Mouse (Mus musculus): Measurements from ENCODE around the gene Piezo1. TPM values are rescaled to one million over a fixed set of nuclear protein-coding genes. Genes with fewer than 3 reads are reported as not detected.
A peak's percentile ranks its signal among the peaks of the same experiment; 100 is the strongest.

Gene Piezo1
- total and polyA plus RNA-seq, 2 experiments from 2014 or later = 10.1 to 92.7 TPM

DNA sequence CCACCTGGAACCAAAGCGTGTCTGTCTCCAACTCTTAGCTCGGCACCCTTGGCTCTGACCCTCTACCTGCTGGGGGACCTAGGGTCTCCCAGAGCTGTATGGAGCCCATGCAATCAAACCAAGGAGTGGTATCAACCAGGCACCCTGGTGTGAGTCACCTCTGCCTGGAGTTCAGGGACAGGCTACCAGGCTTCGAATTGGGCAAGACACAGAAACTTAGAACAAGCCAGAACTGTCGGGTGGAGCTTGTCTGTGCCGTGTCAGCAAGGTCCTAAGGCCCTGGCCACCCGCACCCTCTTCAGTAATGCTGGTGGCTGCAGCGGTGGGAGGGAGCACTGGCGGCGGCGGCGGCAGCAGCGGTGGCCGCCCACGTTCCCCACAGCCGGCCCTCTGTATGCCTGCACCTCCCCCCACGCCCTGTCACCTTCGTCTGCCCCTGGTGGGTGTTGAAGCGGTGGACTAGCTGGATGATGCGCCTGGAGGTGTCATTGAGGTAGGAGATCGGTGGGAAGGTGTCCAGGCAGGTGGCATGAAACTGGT lies 114.5 kb downstream of the Piezo1 start:
- DNase-seq (ENCODE audit: low spot score) = no peak
- Histone ChIP-seq H3K27ac (ENCODE audit: low read depth) (no peak overlapping the region), H3K9me3 (replicated peaks; ENCODE audit: control insufficient read depth, low read length) (no peaks in the 10 kb centered on the region), H3K4me3 (ENCODE audit: low read depth, low read length) (no peak overlapping the region), H3K9ac (replicated peaks; ENCODE audit: low read depth, low read length) (no peak overlapping the region), H3K4me2 (ENCODE audit: low read depth, low read length) (no peak overlapping the region), H3K36me3 (replicated peaks; ENCODE audit: control insufficient read depth, insufficient read depth, low read length) (no peaks in the 10 kb centered on the region; the same call in 1 of the 2 replicates), H3K27me3 (ENCODE audit: control insufficient read depth, insufficient read depth, low read length) (no peaks in the 10 kb centered on the region), H3K4me1 (ENCODE audit: control insufficient read depth, insufficient read depth) (peaks cover 4% of the 10 kb centered on the region; the same call in 1 of the 2 replicates)
- TF ChIP-seq EP300 (IDR thresholded peaks at IDR 0.05; ENCODE audit: low read depth) (no peak), CTCF (IDR thresholded peaks at IDR 0.05; ENCODE audit: low read depth) (no peak)
- whole genome bisulfite sequencing = 81% methylated on average over 20 of the region's 20 CpGs
- ATAC-seq (ENCODE audit: insufficient read depth, low read depth) = no peak

DNA sequence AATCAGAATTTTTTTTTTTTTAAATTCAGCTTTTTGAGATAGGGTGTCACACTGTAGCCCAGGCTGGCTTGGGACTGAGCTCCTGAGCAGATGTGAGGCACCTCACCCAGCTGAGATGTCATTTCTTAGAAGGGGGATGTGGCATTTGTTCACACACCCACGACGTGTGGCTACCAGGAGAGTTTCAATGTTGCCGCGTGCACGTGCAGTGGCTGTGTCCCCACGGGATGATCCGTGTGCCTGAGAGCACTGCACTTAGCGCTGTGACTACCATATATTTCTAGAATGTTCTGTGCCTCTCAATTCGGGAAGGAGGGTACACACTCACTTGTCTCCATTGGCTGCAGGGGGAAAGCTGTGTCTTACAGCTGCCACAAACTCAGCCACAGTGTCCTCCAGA lies 115.0 kb downstream of the Piezo1 start:
- no peak for TF ChIP-seq EP300 (IDR thresholded peaks at IDR 0.05; ENCODE audit: low read depth)
- TF ChIP-seq CTCF (IDR thresholded peaks at IDR 0.05; ENCODE audit: low read depth) = no peak
- WGBS = 93% methylated on average over 9 of the region's 9 CpGs
- no peak overlapping the region for H3K4me2 ChIP-seq (ENCODE audit: low read depth, low read length)
- no peak for DNase-seq (ENCODE audit: low spot score)
- H3K4me3 ChIP-seq (ENCODE audit: low read depth, low read length) = no peak overlapping the region
- H3K36me3 ChIP-seq (replicated peaks; ENCODE audit: control insufficient read depth, insufficient read depth, low read length) = no peaks in the 10 kb centered on the region; the same call in 1 of the 2 replicates
- peaks cover 7% of the 10 kb centered on the region; the same call in 1 of the 2 replicates for H3K4me1 ChIP-seq (ENCODE audit: control insufficient read depth, insufficient read depth)
- no peak overlapping the region for H3K27ac ChIP-seq (ENCODE audit: low read depth)
- H3K9me3 ChIP-seq (replicated peaks; ENCODE audit: control insufficient read depth, low read length) = no peaks in the 10 kb centered on the region
- no peak overlapping the region for H3K9ac ChIP-seq (replicated peaks; ENCODE audit: low read depth, low read length)
- ATAC-seq (ENCODE audit: insufficient read depth, low read depth) = no peak
- no peaks in the 10 kb centered on the region for H3K27me3 ChIP-seq (ENCODE audit: control insufficient read depth, insufficient read depth, low read length)

DNA sequence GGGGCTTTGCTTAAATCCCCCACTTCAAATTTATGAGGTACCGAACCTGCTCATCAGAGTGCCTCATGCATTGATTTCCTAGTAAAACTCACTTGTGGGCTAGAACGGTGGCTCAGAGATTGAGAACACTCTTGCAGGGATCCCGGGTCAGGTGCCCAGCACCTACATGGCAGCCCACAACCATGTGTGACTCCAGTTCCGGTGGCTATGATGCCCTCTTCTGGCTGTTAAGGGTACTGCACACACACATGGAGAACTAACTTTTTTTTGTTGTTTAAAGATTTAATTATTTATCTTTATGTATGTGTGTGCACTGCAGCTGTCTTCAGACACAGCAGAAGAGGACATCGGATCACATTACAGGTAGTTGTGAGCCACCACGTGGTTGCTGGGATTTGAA lies 115.8 kb downstream of the Piezo1 start:
- Histone ChIP-seq H3K9me3 (replicated peaks; ENCODE audit: control insufficient read depth, low read length) (no peaks in the 10 kb centered on the region), H3K27ac (ENCODE audit: low read depth) (no peak overlapping the region), H3K4me2 (ENCODE audit: low read depth, low read length) (no peak overlapping the region), H3K9ac (replicated peaks; ENCODE audit: low read depth, low read length) (no peak overlapping the region), H3K36me3 (replicated peaks; ENCODE audit: control insufficient read depth, insufficient read depth, low read length) (no peaks in the 10 kb centered on the region; the same call in 1 of the 2 replicates), H3K4me3 (ENCODE audit: low read depth, low read length) (no peak overlapping the region), H3K27me3 (ENCODE audit: control insufficient read depth, insufficient read depth, low read length) (no peaks in the 10 kb centered on the region), H3K4me1 (ENCODE audit: control insufficient read depth, insufficient read depth) (peaks cover 7% of the 10 kb centered on the region; the same call in 1 of the 2 replicates)
- 91% methylated on average over 6 of the region's 6 CpGs for WGBS
- ATAC-seq (ENCODE audit: insufficient read depth, low read depth) = no peak
- TF ChIP-seq EP300 (IDR thresholded peaks at IDR 0.05; ENCODE audit: low read depth) (no peak), CTCF (IDR thresholded peaks at IDR 0.05; ENCODE audit: low read depth) (peak; percentile 18; the same call in 1 of the 2 replicates)
- no peak for DNase-seq (ENCODE audit: low spot score)

DNA sequence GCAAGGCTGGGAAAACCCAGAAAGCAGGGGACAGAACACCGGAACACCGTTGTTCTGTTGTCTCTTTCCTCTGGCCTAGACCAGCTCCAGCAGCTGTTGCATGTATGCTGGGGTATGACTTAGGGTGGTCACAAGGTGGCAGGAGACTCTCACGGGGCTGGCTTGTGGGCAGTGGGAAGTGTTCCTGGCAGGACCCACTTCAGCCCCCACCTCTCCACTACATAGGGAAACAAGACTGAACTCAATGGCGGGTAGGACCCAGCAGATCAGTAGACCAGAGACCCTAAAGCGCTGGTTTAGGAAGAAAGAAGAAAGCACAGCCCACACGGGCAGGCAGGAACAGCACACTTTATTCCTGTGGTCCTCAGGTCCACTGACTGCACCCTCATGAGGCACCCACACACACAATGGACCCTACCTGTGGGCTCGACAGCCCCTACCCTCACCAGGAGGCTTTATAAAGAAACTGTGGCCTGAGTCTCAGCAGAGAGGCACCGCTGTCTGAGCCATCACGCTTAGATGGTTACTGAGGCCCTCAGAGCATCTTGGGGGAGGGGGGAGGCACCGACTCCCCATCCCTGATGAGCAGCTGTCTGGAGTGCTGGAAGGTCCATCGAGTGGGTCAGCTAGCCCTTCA lies 117.7 kb downstream of the Piezo1 start:
- H3K4me2 ChIP-seq (ENCODE audit: low read depth, low read length) = peak overlapping the region; percentile 85
- no peaks in the 10 kb centered on the region; the same call in 1 of the 2 replicates for H3K36me3 ChIP-seq (replicated peaks; ENCODE audit: control insufficient read depth, insufficient read depth, low read length)
- H3K4me1 ChIP-seq (ENCODE audit: control insufficient read depth, insufficient read depth) = peaks cover 7% of the 10 kb centered on the region; the same call in 1 of the 2 replicates
- no peak for TF ChIP-seq EP300 (IDR thresholded peaks at IDR 0.05; ENCODE audit: low read depth)
- peak; percentile 45 for TF ChIP-seq CTCF (IDR thresholded peaks at IDR 0.05; ENCODE audit: low read depth)
- no peaks in the 10 kb centered on the region for H3K9me3 ChIP-seq (replicated peaks; ENCODE audit: control insufficient read depth, low read length)
- WGBS = 69% methylated on average over 11 of the region's 11 CpGs
- peak overlapping the region; percentile 64; the same call in 1 of the 2 replicates for H3K9ac ChIP-seq (replicated peaks; ENCODE audit: low read depth, low read length)
- H3K27me3 ChIP-seq (ENCODE audit: control insufficient read depth, insufficient read depth, low read length) = no peaks in the 10 kb centered on the region
- DNase-seq (ENCODE audit: low spot score) (no peak), ATAC-seq (ENCODE audit: insufficient read depth, low read depth) (peak; percentile 23)
- H3K27ac ChIP-seq (ENCODE audit: low read depth) = no peak overlapping the region
- H3K4me3 ChIP-seq (ENCODE audit: low read depth, low read length) = no peak overlapping the region

DNA sequence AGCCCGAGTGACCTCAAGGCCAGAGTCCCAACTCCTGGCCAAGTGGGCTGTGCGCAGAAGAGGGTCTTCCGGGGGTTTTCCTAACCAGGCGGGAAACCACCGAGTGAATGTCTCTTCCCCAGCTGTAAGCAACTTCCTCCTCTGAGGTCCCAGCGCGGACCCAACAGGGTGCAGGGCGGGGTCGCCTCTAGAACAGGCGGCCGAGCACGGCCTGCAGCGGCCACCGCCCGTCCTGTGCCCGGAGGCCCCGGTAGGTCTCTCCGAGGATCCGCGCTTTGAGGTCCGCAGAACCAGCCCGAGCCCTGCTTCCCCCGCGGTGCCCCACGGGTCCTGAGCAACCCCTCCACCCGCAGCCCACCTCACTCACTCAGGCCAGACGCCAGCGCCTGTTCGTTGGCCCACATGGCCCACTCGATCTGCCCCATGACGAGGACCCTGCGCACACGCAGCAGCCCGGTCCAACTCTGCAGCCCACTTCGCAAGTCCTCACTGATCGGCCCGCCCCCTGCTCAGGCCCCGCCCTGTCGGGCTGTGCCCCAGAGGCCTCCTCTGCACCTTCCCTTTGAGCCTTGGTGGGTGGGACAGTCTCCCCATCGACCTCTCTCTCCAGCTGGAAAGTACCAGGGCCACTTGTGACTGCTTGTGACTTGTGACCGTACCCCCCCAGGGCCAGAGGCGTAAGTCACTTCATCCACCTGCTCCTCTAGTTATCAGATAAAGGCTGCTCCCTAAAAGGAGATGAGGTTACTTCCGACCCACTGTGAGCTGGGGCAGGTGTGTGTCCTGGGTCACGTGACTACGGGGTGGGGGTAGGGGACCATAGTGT lies 118.5 kb downstream of the Piezo1 start, which contains the start of gene Cyba:
Gene Cyba (minus strand): TSS at position 488 of the 826 bp plus-strand sequence.
- peaks cover 7% of the 10 kb centered on the region; the same call in 1 of the 2 replicates for H3K4me1 ChIP-seq (ENCODE audit: control insufficient read depth, insufficient read depth)
- peak within 1 kb of the TSS; percentile 85 for H3K4me2 ChIP-seq (ENCODE audit: low read depth, low read length)
- ATAC-seq (ENCODE audit: insufficient read depth, low read depth) (peak; percentile 85), DNase-seq (ENCODE audit: low spot score) (peak; percentile 44)
- no peaks in the 10 kb centered on the region for H3K27me3 ChIP-seq (ENCODE audit: control insufficient read depth, insufficient read depth, low read length)
- H3K27ac ChIP-seq (ENCODE audit: low read depth) = peak within 1 kb of the TSS; percentile 65
- H3K9me3 ChIP-seq (replicated peaks; ENCODE audit: control insufficient read depth, low read length) = no peaks in the 10 kb centered on the region
- TF ChIP-seq EP300 (IDR thresholded peaks at IDR 0.05; ENCODE audit: low read depth) (no peak), CTCF (IDR thresholded peaks at IDR 0.05; ENCODE audit: low read depth) (no peak)
- H3K9ac ChIP-seq (replicated peaks; ENCODE audit: low read depth, low read length) = peak within 1 kb of the TSS; percentile 64
- WGBS = 4% methylated on average over 41 of the region's 45 CpGs
- H3K36me3 ChIP-seq (replicated peaks; ENCODE audit: control insufficient read depth, insufficient read depth, low read length) = no peaks in the 10 kb centered on the region
- peak within 1 kb of the TSS; percentile 60 for H3K4me3 ChIP-seq (ENCODE audit: low read depth, low read length)

Small RNA genes lying within 50 kb of the gene (microRNA-seq; reads per million reads assigned to microRNA genes)
- gene Gm24366 = not detected

Other genes starting within 250 kb of the Piezo1 start
- gene Trhr2, start 190.6 kb downstream of the Piezo1 start, total RNA-seq (2014; rRNA removed; ENCODE audit: low replicate concordance) = not detected in 2 replicates
- not detected in 2 replicates for gene Trhr2, start 190.6 kb downstream of the Piezo1 start, polyA plus RNA-seq (2015; fragmentation: Nextera tagmentation; extraction: Ambion mirVana)
- gene Zc3h18, start 174.7 kb downstream of the Piezo1 start, total RNA-seq (2014; rRNA removed; ENCODE audit: low replicate concordance) = 8.4 and 23.1 TPM in 2 replicates
- 13.9 and 14.4 TPM in 2 replicates for gene Zc3h18, start 174.7 kb downstream of the Piezo1 start, polyA plus RNA-seq (2015; fragmentation: Nextera tagmentation; extraction: Ambion mirVana)
- not detected in 2 replicates for gene Il17c, start 129.3 kb downstream of the Piezo1 start, total RNA-seq (2014; rRNA removed; ENCODE audit: low replicate concordance)
- gene Il17c, start 129.3 kb downstream of the Piezo1 start, polyA plus RNA-seq (2015; fragmentation: Nextera tagmentation; extraction: Ambion mirVana) = not detected in 2 replicates
- gene Cyba, start 118.4 kb downstream of the Piezo1 start, total RNA-seq (2014; rRNA removed; ENCODE audit: low replicate concordance) = 126 and 162 TPM in 2 replicates
- 159 and 160 TPM in 2 replicates for gene Cyba, start 118.4 kb downstream of the Piezo1 start, polyA plus RNA-seq (2015; fragmentation: Nextera tagmentation; extraction: Ambion mirVana)
- 5.3 and 13.3 TPM in 2 replicates for gene Mvd, start 107.9 kb downstream of the Piezo1 start, total RNA-seq (2014; rRNA removed; ENCODE audit: low replicate concordance)
- 11.4 and 11.7 TPM in 2 replicates for gene Mvd, start 107.9 kb downstream of the Piezo1 start, polyA plus RNA-seq (2015; fragmentation: Nextera tagmentation; extraction: Ambion mirVana)
- 1.2 TPM in 1 of 2 replicates, not detected in the other for gene Snai3, start 90.6 kb downstream of the Piezo1 start, total RNA-seq (2014; rRNA removed; ENCODE audit: low replicate concordance)
- 0.61 and 1.6 TPM in 2 replicates for gene Snai3, start 90.6 kb downstream of the Piezo1 start, polyA plus RNA-seq (2015; fragmentation: Nextera tagmentation; extraction: Ambion mirVana)
- 39.7 and 42.7 TPM in 2 replicates for gene Rnf166, start 75.3 kb downstream of the Piezo1 start, total RNA-seq (2014; rRNA removed; ENCODE audit: low replicate concordance)
- 39.4 and 45.9 TPM in 2 replicates for gene Rnf166, start 75.3 kb downstream of the Piezo1 start, polyA plus RNA-seq (2015; fragmentation: Nextera tagmentation; extraction: Ambion mirVana)
- gene Ctu2, start 75.2 kb downstream of the Piezo1 start, total RNA-seq (2014; rRNA removed; ENCODE audit: low replicate concordance) = 19.5 and 28.4 TPM in 2 replicates
- 20.9 and 24.3 TPM in 2 replicates for gene Ctu2, start 75.2 kb downstream of the Piezo1 start, polyA plus RNA-seq (2015; fragmentation: Nextera tagmentation; extraction: Ambion mirVana)
- 27.5 and 52.3 TPM in 2 replicates for gene Cdt1, start 16.7 kb upstream of the Piezo1 start, total RNA-seq (2014; rRNA removed; ENCODE audit: low replicate concordance)
- 9.9 and 10.0 TPM in 2 replicates for gene Cdt1, start 16.7 kb upstream of the Piezo1 start, polyA plus RNA-seq (2015; fragmentation: Nextera tagmentation; extraction: Ambion mirVana)
- gene Aprt, start 25.6 kb upstream of the Piezo1 start, total RNA-seq (2014; rRNA removed; ENCODE audit: low replicate concordance) = 106 and 112 TPM in 2 replicates
- gene Aprt, start 25.6 kb upstream of the Piezo1 start, polyA plus RNA-seq (2015; fragmentation: Nextera tagmentation; extraction: Ambion mirVana) = 104 and 119 TPM in 2 replicates
- gene Galns, start 60.1 kb upstream of the Piezo1 start, total RNA-seq (2014; rRNA removed; ENCODE audit: low replicate concordance) = 11.6 and 16.1 TPM in 2 replicates
- gene Galns, start 60.1 kb upstream of the Piezo1 start, polyA plus RNA-seq (2015; fragmentation: Nextera tagmentation; extraction: Ambion mirVana) = 5.7 and 7.2 TPM in 2 replicates
- gene Trappc2l, start 60.3 kb upstream of the Piezo1 start, total RNA-seq (2014; rRNA removed; ENCODE audit: low replicate concordance) = 3.1 and 5.2 TPM in 2 replicates
- 68.8 and 70.9 TPM in 2 replicates for gene Trappc2l, start 60.3 kb upstream of the Piezo1 start, polyA plus RNA-seq (2015; fragmentation: Nextera tagmentation; extraction: Ambion mirVana)
- gene Pabpn1l, start 71.4 kb upstream of the Piezo1 start, total RNA-seq (2014; rRNA removed; ENCODE audit: low replicate concordance) = not detected in 2 replicates
- gene Pabpn1l, start 71.4 kb upstream of the Piezo1 start, polyA plus RNA-seq (2015; fragmentation: Nextera tagmentation; extraction: Ambion mirVana) = not detected in 2 replicates
- 1.1 and 3.6 TPM in 2 replicates for gene Cbfa2t3, start 147.8 kb upstream of the Piezo1 start, total RNA-seq (2014; rRNA removed; ENCODE audit: low replicate concordance)
- 4.3 and 4.4 TPM in 2 replicates for gene Cbfa2t3, start 147.8 kb upstream of the Piezo1 start, polyA plus RNA-seq (2015; fragmentation: Nextera tagmentation; extraction: Ambion mirVana)
- gene Acsf3, start 224.2 kb upstream of the Piezo1 start, total RNA-seq (2014; rRNA removed; ENCODE audit: low replicate concordance) = 17.7 and 22.6 TPM in 2 replicates
- 18.1 and 19.3 TPM in 2 replicates for gene Acsf3, start 224.2 kb upstream of the Piezo1 start, polyA plus RNA-seq (2015; fragmentation: Nextera tagmentation; extraction: Ambion mirVana)